Mouse (Mus musculus) right cerebral cortex, adult 18-20 months (tissue): Measurements from ENCODE around the gene Macrod1.

Source experiments
- DNase-seq: peaks from one replicate; pipeline ENCODE4 v3.0.0; 2022; ENCODE audit warnings: mixed read lengths

Gene Macrod1

DNA sequence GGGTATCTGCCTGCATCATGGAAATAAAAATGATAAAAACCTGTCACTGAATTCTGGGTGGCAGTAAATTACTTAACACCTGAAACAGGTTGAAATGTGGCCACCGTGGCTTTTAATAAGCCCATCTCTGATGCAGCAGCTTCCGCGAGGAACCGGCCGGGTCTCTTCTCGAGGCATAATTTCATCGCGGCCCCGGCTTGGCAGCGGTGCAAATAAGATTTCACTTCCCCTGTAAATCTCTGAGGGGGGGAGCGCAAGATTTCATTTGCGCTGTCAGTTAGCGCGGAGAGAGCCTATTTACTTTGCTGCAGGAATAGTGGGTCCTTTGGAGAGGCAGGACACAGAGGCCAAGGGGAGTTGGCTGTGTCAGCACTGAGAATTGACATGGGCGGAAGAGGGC lies 28.1 kb downstream of the Macrod1 start:
- no peak for DNase-seq

DNA sequence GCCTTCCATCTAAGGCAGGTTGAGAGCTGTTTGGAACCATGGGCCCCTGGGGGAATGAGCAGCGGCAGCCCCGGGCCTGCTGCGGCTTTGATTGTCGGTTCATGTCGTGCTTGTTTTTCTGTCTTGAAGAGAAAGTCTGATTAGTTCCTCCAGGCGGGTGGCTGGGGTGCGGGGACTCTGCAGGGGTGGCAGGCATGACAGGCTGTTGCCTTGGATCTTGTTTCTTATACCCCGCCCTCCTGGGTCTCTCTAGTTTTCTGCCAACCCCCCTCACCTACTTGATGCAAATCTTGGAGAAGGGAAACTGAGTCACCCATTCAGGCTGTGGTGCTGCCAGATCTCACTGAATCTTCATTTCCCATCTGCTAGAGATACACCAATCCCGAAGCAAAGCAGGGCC lies 31.9 kb downstream of the Macrod1 start:
- no peak for DNase-seq

DNA sequence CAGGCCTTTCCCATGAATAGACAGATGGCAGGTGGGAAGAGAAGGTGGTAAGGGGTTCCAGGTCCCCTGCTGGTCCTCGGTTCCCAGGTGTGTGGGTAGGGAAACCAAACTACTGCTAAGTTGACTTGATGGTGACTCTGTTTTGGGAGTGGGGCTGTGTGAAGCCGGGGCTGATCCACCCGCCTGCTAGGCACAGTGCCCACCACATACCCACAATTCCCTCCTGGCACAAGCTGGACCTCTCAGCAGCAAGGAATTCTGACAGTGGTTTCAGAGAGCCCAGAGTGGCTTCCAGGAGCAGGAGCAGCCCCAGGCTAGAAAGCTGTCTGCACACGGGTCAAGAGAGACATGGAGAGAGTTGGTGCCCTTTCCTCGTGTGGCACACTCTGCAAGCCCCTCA lies 32.4 kb downstream of the Macrod1 start:
- DNase-seq: no peak

DNA sequence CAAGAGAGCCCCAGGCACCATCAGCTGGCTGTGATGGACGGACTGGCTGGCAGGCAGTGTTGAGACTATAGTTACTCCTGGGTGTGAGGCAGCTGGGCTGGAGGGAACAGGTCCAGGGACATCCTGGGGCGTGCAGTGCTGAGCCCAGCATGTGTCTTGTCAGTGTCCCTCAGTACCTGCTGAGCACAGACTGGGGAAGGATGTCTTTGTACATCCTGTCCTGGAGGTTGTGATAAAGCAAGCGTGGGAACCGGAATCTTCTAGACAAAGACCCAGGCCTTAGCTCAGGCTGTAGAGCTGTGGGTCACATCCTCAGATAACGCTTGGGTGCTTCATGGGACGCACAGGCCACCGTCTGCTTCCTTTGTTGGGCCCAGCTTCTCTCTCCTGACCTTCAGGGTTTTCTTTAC lies 33.2 kb downstream of the Macrod1 start:
- no peak for DNase-seq

DNA sequence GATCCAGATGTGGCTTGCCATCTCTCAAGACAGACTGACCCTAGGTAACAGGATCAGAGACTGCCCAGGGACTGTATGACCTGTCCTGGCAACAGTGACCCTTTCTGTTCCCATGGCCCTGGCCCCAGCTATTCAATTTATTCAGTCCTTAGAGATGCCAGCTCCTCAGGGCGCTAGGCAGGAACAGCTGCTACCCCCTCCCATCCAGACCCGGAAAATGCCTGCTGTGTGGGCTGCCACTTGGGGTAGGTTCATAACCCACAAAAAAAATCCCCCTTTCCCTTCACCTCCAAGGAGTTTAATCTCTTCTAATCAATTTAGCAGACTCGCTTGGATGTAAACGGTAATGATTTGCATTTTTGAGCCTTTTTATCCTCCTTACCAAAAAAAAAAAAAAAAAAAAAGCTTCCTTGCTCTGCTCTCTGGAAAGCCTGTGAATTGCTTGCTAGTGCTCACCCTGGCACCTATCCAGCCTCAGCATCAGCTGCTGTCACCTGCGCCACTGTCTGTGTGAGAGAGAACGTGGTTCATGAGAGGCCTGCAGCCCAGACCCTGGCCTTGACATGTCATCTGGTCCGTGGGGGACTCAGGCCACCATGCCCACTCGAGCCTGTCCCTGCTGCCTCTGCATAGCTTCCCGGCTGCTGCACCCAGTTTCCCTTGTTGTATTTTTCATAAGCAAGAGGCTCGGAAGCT lies 33.9 kb downstream of the Macrod1 start:
- peak; percentile 53 for DNase-seq

DNA sequence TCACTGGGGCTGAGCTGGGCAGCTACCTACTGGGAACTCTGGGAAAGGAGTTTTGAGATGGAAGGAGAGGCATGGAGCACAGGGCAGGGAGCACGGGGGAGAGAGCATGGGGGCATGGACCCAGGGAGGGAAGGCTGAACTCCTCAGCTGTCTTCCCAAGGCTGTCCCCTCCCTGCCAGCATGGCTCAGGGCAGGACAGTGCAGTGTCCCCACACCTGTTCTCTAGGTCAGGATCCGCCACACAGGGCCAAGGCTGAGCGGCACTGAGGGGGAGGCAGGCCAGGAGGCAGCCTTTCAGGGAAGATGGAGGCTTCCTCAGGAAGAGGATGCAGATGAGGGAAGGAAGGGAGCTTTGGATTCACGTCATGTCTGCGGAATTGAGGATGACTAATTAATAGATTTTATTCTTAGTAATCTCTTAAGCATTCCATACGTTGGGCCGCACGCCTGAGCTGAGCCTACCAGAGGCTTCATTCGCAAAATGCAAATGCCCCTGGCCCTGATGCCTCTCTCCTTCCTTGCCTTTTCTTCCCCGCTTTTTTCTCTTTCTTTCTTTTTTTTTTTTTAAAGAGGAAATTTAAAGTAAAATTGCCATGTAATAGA lies 34.9 kb downstream of the Macrod1 start:
- no peak for DNase-seq

DNA sequence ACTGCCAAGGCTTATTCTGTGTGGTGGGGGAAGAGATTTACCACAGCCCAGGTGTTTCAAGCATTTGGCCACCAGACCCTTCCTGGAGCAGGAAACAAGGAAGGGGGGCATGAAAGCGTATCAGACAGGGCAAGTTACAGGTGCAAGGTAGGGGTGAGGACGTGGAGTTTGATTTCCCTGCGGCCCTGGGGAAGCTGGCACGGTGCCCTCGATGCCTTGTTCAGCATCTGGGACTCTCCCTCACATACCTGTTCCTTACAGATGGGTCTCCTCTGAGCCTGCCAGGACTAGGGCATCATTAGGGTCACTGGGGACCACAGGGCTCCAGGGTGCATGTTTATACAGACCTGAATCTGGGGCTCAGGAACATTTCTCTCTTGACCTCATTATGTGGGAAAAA lies 36.1 kb downstream of the Macrod1 start:
- no peak for DNase-seq

DNA sequence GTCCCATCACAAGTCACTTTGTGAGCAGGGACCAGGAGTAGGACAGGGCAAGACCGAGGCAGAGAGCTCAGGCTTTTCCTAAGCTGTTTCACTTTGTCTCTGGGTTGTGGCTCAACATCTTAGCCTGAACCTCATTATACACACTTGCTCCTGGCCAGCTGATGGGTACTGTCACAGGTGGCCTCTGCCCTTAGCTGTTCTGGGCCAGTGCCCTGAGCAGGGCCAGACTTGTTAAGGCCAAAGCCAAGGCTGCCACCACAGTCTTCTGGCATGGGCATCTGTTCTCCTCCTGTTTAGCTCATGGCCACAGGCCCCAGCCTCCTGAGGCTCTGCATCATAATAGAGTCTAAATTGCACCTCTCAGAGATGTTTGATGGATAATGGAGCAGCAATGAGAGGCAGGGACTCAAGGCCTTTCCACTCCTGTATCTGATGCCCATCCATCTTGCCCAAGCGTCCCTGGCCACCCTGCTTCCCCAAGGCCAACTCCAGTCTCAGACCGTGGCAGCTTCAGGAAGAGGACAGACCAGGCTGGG lies 43.1 kb downstream of the Macrod1 start:
- DNase-seq: no peak

DNA sequence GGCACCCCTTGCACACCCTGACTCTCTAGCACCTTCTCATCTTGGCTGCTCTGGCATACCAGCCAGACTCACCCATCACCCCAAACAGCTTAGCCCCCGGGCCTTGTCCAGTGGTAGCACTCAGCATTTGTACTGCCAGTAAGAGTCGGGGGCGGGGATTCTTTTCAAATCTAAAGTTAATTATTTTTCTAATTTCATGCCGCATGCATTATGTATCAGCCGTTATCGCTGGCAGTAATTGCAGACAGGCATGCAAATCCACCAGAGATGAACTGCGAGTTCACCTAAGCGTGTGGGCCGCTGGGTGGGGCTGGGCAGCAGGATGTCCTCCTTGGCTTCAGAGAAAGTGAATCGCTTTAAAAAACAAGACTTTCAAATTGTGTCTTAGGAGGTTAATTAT lies 45.4 kb downstream of the Macrod1 start:
- no peak for DNase-seq

DNA sequence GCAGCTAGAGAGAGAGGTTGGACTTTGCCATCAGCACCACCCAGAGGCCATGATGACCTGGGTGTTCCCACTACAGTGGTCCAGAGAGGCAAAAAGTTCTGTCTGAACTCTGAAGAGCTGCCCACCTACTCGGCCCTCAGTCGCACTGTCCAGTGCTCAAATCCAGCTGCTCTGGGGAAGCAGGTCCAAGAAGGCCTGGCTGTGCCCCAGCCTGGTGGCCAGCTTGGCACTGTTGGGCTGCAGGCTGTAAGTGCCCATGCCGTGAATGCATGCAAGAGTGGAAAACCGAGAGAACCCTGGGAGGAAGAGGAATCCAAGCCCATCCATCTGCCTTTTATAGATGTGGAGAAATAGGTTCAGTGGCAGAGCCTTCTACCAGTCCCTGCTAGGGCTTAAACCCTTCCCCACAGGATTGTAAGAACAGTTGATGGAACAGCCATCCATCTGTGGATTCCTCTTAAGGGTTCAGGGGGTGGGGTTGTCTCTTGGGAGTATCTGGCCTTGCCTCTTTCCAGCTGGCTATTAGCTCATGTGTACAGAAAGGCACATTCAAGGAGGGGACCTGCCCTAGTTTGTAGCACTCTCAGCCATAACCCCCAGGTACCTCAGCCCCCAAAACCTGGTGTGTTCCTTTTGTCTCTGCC lies 46.9 kb downstream of the Macrod1 start:
- DNase-seq: no peak

DNA sequence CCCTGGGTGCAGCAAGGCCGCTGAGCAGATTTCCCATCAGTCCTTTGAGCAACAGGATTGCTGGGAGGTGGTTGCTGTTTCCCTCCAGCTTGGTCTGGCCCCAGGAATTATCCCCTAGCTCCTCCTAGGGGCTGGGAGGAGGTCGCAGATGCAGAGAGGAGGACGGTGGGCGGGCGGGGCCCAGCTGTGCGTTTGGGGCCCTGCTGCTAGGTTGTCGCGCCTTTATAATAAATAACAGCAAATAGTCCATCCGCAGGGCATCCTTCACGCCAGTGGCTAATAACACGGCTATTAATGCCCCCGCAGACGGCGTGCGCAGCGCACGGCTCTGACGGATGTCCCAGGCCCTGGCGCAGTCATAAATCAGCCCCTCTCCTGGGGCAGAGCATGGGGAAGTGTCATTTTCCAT lies 47.4 kb downstream of the Macrod1 start:
- DNase-seq: no peak

DNA sequence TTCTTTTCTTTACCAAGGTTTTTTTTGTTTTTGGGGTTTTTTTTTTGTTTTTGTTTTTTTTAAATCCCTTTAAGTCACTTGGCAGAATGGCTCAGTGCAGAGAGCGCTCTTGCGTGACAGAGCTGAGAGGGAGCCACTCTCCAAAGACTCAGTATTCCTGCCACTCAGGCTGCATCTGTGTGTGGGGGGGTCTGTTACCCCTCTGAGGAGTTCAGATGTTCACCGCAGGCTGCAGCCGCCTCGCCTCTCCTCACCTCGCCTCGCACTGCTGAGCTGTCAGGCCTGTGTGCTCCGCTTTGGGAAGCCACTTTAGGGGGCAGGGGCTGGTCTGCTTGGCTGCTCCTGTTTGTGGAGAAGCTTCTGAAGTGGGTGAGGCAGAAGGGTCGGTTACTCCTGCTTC lies 48.9 kb downstream of the Macrod1 start, which contains the start of gene Flrt1:
Gene Flrt1 (minus strand): TSS at position 186 of the 400 bp plus-strand sequence.
- DNase-seq: no peak

DNA sequence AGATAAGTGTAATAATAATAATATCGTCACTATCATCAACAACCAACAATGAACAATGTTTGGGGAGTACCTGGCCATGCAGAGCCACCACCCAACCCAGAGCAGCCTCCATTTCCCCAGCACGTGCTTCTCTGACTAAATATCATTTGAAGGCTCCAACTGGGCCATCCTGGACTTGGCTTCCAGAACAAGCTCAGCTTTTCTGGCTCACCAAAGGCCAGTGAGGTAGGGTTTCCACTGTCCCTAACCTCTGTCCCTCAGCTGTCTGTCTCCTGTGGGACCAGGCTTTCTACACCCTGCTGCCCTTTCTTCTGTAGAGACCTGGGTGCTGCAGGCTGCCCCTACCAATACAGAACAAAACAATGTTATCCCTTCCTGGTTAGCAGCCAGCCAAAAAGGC lies 50.0 kb downstream of the Macrod1 start:
- DNase-seq: no peak

DNA sequence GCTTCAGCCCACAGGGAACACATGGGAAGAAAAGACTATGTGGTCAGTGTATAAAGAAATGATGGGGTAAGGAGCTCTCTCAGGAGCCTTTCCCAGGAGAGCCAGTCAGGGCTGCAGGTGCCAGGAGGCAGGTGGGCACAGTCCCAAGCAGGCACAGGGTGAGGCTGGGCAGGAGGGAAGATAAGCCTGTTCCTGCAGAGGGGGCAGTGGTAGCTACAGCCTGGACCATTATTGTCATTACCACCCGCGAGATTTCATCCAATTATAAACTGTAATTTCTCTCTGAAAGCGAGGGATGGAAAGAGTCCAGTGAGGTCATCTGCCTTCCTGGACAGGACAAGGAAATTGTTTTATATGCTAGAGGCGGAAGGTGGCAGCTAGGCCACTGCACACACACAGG lies 50.6 kb downstream of the Macrod1 start:
- no peak for DNase-seq

DNA sequence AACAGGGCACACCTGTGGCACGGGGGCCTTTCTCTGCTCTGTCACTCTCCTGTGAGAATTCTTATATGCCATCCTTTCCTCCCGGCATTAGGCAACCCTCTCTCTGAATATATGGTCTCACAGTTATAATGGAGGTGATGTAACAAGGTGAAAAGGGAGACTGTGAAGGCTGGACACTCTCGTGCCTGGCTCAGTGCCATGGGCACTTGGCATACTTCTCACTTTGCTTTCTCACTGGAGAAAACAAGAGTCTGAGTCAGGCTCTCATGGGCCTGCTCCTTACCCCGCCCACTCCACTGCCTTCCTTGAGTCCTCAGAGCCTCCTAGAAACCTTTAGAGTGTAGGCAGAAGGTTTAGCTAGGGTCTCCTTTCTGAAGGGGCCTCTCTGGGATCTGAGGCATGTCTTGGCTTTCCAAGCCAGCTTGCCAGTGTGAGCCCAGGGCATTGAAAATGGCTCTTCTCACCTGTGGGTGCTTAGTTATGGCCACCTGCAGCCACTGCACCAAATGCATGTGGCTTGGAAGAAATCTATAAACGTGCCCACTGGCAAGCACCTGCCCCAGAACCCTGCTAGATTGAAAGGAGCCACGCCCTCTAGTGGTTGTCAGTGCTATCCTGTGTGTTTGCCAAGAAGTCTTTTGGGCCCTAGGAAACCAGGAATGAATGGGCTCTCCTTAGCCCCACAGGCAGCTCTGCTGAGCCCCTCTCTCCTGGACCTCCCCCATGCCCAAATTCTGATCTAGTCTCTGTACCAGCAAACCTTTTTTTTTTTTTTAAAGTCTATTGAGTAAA lies 51.7 kb downstream of the Macrod1 start:
- no peak for DNase-seq

DNA sequence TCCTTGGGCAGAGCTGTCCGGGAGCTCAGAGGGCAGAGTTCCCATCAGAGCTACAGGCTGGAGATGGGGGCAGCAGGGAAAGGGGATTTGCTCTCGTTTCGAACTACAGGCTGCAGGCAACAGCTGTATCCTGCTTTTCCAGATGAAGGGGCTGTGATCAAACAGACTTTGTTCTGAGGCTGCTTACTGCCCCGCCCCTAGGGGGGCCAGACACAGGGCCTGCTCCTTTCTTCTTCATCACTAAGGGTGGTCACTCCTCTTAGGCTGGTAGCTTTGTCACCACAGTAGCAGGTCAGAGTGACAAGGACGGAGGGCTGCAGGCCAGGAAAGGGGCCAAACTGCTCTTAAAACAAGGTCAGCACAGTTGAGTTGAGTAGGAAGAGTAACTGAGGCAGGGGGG lies 53.5 kb downstream of the Macrod1 start:
- DNase-seq: no peak

DNA sequence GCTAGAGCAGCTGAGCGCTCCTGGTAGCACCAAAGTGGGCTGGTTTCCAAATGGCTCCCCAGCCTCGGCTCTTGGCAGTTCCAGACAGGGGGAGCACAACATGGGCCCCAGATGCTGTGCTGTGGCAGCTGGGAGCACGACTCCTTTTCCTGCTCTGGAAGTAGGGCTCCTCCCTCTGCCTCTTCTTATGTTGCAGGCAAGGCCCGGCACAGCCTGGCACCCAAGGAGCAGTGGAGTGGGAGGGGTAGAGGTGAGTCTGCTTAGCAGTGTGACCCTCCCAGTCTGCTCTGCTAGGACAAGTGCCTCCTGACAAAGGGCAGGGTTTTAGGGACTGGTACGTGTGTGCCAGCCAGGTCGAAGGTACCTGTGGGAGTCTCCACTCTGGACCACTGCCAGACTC lies 54.3 kb downstream of the Macrod1 start:
- DNase-seq: no peak

DNA sequence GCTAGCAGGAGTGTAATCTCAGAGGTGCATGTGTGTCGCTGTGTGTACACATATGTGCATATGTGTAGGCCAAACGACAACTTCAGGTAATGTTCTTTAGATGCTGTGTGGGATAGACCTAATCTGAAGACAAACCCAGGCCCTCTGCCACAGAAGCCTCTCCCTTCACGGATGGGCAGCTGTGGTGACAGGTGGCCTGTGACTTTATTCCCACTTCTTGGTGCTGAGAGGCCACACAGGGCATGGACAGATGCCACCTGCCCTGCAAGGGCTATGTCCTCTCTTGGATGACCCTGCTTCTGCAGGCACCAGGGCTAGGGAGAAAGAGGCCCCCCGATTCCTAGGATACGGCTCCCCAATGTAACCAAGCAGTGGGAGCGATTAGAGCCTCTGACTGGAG lies 54.7 kb downstream of the Macrod1 start:
- no peak for DNase-seq

DNA sequence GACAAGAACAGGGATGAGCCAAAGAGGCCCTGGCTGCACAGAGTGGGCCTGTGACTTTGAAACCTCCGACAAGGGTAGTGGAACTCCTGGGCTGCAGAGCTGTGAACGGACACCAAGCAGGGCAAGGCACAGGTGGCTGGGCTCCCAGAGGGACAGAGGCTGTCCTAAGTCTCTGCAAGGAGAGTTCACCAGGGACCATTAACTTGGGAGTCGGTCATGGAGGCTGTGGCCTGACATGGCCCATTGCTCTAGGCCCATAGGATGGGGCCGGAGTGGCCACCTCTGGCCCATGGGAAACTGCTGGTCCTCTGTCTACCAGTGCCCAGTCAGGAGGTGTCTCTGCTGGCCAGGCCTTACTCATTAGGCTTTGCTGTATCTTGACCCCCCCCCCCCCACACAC lies 55.1 kb downstream of the Macrod1 start:
- DNase-seq: no peak

DNA sequence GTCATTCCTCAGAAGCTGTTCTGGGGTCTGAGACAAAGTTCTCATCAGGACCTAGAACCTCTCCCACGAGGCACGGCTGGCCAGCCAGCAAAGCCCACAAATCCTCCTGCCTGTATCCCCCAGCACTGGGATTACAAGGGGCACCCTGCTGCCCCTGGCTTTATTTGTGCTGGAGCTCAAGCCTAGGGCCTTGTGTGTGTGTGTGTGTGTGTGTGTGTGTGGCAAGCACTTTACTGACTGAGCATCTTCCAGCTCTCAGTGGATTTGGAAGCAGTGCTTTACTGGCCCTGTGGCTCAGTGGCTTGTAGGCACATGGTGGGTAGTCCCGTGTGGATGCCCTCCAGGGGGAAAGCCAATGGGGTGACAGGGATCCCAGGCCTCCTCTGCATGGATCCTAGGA lies 56.0 kb downstream of the Macrod1 start:
- no peak for DNase-seq

DNA sequence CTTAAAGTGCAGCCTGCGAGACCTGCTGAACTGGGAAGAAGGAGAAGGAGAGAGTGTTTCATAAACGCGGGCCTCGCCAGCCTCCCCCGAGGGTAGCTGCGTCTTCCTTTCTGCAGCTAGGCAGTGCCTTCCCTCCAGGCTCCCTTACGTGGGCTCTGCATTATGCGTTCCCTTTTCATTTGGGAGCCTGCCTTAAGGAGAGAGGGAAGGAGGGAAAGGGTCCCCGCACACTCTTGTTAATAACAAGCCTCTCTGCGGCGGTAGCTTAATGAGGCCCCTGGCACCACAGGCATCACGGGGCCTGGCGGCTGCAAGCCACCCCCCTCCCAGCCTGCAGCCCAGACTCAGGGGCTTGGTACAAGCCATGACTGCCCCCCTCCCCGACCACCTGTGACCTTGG lies 57.0 kb downstream of the Macrod1 start:
- DNase-seq: no peak

DNA sequence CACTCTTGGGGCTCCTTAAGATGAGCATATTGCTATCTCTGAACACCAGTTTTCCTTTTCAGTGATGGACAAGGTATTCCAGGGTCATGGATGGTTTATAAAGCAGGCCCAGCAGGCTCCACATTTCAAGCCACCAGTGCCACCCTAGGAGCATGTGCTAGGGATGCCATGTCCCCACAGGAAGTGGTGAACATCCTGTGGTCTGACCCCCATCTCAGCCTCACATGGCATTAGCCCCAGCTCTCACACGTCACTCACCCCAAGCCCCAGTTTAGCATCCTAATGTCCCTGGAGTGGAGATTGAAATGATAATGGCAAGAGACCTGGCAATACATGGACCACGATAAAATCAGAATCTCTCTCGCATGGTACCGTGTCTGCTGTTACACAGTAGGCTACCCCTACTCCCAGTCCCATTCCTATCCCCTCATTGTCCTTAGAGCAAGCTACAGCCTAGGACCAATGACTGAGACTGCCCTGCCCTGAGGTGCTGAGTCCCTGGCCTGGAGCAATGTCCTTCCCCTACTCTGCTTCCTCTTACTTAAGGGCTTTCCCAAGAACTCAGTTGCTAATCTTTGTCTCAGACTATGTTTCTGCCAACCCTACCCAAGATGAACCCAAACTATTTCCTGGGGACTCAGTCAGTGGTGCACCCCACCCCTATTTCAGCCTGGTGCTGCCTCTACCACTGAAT lies 59.6 kb downstream of the Macrod1 start:
- DNase-seq: no peak

DNA sequence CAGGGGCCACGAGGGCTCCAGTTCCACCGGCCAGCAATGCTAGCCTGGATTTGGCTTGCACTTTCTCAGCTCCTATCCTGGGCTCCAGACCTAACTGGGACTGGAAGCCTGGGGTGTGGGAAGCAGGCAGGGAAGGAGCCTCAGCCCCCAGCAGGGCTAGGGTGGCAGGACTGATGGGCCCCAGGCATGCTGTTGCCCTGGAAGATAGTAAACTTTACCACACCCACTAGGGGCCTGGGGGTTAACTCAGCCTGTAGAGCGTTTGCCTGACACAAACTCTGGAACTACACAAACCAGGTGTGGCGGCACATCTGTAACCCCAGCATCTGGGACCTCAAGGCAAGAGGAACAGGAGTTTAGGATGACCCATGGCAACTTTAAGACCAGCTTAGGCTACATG lies 60.5 kb downstream of the Macrod1 start:
- no peak for DNase-seq
